Mouse (Mus musculus): ENCODE data around the gene Plekhh3. TPM values are rescaled to one million over a fixed set of nuclear protein-coding genes. Genes with fewer than 3 reads are reported as not detected.

Gene Plekhh3
- not detected for polyA plus RNA-seq (2017; shearing (Covaris generic))

DNA sequence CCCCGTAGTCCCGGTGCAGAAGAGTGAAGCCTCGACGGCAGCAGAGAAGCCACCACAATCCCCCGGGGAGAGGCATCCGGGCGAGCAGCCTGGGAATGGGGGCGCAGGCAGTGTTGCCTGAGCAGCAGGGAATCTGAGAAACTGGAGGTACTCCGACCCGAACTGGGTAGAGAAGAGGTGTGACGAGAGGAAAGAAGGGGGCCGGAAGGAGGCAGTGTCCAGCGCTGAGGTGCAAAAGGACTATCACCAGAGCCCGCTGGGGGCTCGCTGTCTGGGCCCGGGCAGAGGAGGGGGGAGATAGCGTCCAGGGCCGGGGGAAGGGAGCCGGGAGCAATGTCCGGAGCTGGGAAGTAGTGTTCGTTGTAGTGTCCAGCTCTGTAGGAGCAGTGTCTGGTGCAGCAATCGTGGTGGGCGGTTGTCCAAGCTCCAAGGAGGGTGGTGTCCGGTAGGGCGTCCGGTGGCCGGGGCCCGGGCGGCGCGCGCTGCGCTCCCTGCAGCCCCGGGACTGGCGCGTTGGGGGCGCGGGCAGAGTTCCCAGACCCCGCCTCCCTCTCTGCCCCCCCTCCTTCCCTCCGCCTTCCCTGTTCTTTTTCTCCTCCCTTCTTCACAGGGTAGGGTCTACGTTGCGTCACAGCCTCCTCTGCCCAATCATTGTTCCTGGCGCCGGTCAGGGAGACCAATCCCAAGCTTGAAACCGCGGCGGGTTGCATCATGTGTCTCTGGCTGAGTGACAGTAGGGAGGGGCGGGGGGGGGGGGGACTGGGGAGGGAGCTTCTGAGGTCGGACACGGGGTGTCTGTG, at the start of gene Plekhh3:
Gene Plekhh3, minus strand, starts transcription at position 541 of the 800 bp plus-strand sequence.
- ATAC-seq, result peak; percentile 20

DNA sequence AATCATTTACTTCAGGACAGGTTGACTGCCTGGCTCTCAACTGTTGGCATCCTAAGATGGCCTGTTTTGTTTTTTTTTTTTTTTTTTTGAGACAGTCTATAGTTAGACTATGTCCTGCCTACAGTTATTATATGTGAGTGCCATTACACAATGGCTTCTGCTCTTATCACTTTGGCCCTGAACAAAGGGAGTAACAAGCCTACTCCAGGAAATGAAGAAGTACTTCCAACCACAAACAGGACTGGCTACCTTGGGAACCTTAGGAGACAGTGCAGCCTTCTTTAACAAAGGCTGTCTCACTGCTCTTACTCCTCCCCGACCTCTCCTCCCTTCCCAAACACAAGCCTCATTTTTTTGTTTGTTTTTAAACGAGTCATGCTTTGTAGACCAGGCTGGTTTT, 49.7 kb upstream of the Plekhh3 start:
- ATAC-seq, result no peak

DNA sequence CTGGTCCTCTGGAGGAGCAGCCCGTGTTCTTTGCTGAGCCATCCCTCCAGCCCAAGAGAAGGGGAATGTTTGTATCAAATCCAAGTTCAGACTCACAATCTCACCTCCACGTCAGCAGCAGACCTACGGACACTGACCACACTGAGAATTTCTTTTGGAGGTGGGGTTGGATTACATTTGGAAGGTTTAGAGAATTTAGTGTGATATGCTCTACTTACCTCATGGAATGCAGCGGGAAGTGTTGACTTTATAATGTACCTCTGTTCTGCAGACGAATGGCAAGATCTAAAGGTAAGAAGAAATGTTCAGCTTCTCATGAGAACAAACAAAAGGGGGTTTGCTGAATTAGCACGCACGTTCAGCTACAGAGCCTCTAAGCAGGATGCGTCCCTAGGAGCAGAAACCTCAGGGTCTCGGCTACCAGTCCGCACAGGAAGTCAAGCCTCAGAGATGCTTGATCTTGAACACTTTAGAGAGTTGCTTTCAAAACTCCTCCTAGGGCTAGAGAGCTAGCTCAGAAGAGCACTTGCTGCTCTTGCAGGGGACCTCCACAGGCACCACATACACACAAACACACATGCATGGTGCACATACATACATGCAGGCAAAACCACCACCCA, 47.4 kb upstream of the Plekhh3 start:
- no peak for ATAC-seq

DNA sequence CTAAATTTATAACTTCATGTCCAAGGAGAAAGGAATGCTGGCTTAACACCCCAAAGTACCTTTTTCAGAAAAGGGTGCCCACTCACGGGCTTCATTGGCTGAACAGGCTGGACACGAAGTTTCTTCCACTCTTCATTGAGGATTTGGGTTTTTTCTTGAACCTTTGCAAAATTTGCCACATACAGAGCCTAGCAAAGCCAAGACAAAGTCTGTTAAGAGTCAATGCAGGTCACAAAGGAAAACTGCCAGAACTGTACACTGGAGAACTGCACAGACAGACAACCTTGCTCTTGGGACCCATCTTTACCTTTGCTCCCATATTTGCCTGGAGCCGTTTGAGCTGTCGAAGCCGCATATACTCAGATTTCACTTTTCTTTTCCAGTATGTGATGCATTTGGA, 45.8 kb upstream of the Plekhh3 start:
- ATAC-seq, result no peak

DNA sequence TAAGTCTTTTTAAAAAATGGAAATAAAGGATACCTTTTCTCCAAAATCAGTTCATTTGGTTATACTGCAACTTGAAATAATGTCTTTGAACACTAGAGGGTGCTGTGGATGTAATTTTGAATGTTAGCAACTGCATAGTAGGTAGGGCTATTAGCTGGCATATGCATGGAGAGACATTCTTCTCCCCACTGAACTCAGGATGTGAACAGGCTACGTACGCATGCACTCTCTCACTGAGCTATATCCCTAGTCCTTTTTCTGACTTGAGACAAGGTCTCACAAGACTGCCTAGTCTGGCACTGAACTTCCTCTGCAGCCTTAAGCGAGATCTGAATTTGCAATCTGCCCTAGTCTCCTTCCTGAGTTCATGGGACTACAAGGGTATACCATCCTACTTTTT, 40.8 kb upstream of the Plekhh3 start:
- ATAC-seq, result peak; percentile 73

DNA sequence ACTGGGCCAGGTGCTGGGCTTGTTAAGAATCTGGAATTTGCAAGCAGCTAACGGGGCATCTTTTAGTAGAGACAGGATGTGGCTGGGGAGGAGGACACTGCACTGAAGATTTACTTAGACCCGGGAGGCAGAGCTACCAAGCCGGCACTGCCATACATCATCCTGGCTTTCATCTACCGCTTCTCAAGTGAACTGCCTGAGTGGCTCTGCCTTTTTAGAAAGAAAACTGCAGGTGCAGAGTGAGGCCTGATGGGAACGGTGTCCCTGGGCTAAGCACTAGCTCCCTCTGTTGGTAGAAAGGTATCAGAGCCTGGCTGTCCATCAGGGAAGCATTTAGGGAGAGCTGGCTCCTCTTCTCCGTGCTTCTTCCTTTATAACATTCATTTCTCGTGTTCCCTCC, 29.8 kb upstream of the Plekhh3 start:
- ATAC-seq, result no peak

DNA sequence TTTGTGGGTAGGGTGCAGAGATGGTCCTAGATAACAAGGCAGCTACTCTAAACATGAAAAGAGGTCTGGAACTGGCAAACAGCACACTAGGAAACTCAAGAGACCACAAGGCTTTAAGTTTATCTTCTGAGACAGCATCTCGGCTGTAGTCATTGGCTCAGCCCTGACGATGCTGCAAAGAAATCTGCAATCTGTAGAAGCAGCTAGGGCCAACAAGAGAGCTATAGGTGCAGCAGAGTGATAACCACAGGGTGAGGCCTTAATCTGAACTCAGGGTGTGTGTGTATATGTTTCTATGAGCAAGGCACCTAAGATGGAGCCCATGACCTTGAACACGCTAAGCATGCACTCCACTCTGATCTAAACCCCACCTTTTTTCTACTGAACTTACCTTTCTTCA, 28.4 kb upstream of the Plekhh3 start:
- ATAC-seq, result no peak

DNA sequence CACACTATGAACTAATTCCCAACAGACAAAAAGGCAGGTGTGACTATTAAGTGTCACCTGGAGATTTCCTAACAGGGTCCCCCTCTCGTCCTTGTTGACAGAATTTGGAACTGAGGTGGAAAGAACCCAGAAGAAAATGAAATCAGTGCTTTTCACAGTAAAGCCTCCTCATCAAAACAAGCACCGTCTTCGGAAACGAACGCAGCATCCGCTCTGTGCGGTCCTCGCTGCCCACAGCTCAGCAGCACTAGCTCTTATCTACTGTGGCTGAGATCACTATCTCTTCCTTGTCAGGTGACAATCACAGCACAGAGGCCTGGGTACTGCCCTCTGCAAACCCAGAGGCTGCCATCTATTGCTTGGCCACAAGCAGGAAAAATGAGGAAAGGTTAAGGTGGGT, 25.0 kb upstream of the Plekhh3 start:
- no peak for ATAC-seq

DNA sequence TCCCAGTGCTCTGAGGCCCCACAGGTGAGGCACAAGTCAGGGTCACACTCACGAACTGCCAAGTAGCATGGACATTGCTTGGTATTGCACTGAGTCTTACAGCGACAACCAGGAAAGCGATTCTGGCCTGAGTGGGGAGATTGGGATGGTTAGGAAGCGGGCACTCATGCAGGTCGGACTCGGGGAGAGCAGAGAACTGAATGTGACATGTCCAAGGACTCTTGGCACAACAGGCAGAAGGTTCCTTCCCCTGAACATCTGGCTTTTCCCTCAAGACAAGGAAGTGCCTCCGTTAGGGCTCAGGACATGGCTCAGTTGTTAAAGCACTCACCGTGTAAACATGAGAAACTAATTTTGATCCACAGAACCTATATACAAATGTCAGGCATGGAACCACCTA, 24.4 kb upstream of the Plekhh3 start:
- no peak for ATAC-seq

DNA sequence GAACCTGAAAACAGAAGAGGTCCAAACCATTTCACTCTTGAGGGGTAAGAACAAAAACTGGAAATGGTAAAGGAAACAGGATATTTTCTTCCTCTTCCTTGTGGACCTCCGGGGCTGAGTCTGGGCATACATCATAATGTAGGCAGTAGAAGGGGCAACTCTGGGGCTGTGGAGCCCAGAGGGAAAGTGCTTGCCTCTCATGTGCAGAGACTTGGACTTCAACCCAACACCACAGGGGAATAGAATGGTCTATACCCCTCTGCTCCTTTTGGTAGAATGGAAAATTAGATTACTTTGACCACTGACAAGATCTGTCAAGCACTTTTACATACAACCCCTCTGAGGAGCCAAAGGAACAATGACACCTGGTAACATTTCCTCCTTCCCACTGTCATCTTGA, 23.9 kb upstream of the Plekhh3 start:
- ATAC-seq, result no peak

DNA sequence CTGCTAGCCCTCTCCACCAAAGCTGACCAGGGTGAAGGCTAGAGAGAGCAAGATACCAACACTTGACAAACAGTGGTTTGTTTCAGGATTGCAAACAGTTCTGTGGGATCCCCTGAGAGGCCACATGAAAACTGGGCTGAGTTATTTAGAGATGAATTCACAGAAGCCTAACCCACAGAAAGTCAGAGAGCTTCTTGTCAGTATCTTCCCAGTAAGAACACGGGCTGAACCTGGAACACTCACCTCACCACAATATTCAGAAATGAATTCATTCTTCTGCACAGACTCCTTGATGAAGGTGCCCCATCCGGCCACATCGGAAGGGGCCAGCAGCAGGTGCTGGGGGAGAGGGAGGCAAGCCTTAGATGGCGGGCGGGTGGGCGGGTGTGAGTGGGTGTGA, 23.5 kb upstream of the Plekhh3 start:
- ATAC-seq, result no peak

DNA sequence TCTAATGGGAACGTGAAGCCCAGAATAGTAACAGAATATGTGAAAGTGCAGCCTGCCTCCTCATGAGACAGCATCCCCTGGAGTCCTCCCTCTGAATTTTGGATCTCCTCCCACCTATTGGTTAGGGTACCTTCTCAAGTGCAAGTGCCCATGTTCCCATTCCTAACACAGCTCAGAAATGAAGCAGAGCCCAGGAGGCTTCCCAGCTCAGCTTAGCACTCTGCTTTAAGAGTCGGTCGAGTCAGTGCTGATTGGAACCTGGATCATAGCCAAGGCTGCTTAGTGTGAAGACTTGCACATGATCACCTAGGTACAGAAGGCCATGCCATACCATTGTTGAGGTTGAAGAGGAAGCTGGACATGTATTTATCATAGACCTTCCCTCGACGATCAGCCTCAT, 23.0 kb upstream of the Plekhh3 start:
- ATAC-seq, result no peak

DNA sequence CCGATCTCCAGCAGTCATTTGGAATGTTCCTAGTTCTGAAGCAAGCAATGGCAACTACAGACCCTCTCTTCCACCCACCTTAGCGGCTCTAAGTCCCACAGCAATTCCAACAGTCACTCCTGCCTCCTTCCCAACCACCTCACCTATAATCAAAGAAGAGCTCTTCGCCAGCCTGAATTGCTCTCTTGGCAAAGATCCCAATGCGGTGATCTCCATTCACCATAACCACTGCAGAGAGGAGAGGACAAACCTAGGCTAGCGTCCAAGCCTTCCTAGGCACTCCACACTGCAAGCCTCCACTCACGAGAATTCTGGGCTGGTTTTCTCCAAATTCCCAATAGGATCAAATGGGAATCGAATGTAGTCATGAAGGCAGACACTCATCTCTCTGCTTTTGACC, 21.9 kb upstream of the Plekhh3 start:
- no peak for ATAC-seq

DNA sequence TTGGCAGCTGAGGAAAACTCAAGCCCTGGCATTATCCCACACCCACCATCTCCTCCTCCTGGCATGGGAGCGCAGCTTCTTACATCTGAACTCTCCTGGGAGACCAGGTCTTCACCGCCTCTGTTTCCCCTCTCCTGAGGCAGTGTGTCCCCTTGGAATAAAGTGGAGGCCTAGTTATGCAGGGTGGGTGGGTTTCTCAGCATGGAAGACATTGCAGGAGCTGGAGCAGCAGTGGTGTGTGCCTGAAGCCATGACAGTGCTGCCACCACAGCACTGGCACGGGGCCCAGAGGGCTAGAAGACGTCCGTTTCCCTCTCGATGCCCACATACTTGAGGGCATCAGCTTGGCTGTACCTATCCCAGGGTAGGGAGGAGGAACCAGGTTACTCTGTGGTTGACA, 21.5 kb upstream of the Plekhh3 start:
- ATAC-seq, result no peak

DNA sequence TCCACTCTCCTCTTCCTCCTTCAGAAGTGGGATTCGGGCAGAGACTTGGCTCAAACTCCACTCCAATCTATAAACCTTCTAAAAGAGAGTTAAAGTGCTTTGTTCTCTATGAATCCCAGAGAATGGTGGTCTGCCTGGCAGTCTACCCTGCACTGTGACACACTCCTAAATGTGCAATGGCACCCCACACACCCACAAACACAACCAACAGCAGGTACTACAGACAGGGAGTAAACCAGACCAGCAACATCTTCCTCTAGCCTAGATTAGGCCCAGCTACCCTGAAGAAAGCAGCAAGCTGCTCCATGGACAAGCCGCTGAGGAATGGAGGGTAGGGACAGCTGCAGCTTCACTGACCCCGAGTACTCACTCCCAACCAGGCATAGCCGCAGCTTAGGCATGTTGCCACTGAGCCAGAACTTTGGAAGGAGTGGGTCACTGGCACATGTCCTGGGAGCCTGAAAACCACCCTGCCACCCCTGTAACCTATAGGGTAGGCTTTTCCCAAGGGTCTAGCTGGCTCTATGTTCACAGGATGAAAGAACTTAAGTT, 20.8 kb upstream of the Plekhh3 start:
- no peak for ATAC-seq

DNA sequence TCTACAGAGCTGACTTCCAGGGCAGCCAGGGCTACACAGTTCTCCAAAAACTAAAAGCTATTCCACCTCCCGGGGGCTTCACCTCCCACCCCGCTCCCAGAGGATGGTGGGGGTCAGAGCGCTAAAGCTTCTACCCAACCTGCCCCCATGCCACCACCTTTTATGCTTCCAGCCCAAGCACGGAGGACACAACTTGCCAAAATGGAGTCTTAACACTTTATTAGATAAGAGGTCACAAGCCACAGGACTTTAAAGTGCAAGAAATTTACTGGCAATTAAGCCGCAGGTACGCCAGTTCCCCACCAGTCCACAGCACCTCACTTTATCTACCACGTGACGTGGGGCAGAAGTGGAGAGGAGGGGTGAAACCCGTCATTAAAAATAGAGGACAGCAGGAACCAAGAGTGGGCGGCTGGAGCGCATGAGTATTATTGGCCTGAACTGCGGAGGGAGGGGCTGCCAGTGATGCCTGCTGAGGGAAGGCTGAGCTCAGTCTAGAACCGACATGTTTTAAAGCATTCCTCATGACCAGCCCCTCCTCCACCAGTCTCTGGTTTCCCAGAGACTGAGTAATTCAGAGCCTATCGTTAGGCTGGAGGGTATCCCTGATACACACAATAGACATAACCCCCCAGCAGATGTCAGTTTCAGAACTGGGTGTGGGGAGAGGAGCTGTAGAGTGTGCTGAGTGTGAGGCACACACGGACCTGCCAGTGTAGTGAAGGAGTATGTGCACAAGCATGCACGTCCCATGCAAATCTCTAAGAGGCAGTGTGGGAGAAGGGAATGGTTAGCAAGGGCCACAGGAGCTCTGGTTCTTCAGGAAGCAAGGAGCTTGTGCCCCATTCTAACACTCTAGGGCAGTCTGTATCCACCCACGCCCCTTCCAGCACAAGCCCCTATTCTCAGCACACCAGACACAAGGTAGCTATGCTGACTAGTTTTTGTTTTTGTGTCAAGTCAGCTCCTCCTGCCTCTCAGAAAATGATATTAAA, 20.1 kb upstream of the Plekhh3 start:
- ATAC-seq, result no peak

DNA sequence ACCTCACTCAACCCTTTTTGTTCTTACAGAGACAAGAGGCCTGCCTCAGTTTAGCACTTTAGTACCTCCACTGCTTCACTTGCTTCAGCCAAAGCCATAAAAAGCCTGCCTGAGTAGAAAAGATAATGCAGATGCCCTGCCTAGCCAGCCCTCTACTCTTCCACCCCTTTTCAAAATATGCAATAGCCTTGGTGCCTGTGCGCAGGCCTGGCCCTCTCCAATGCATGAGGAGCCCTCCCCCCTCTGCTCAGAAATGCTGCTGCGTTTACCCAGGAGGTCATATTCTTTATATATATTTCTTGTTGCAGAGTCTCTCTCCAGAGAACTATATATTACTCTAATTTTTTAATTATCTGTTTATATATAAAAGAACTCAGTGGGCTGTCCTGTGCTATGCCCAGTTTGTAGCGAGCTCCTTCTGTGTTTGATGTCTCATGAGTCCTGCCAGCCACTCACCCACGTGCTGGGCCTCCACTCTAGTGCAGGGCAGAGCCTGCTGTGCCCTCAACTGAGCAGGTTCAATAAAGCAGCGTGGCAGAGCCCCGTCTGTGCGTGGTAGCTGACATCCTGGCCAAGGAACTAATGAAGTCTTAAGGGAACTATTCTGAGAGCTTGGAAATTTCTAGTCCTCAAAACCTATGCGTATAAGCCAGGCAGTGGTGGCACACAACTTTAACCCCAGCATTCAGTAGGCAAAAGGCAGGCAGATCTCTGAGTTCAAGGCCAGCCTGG, 19.2 kb upstream of the Plekhh3 start:
- ATAC-seq, result no peak

DNA sequence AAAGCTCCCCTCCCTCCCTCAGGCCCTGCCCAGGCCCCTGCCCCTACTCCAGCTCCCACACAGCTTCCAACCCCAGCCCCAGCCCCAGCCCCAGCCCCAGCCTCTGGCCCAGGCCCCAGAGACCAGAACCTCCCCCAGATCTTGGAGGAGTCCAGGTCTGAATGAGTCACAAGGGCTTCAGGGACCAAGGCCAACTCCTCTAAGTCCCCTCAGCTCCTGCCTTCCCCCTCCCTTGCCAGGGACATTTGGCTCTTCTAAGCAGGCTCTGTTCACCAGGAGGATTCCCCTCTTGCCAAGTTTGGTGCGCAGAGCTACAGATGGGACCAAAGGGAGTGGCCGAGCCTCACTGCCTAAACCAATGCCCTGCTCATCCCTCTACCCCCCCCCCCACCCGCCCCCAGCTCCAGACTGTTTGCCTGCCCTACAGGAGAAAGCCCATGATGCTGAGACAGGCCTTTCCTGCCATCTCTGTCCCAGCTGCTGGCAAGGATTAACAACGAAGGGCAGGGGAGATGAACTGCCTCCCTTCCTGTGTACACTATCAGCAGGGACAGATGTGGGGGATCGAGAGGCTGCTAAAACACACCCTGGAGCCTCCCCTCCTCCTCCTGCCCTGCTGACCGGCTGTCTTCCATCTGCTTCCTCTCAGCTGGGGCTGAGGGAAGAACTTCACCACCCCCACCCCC, 18.5 kb upstream of the Plekhh3 start:
- no peak for ATAC-seq

DNA sequence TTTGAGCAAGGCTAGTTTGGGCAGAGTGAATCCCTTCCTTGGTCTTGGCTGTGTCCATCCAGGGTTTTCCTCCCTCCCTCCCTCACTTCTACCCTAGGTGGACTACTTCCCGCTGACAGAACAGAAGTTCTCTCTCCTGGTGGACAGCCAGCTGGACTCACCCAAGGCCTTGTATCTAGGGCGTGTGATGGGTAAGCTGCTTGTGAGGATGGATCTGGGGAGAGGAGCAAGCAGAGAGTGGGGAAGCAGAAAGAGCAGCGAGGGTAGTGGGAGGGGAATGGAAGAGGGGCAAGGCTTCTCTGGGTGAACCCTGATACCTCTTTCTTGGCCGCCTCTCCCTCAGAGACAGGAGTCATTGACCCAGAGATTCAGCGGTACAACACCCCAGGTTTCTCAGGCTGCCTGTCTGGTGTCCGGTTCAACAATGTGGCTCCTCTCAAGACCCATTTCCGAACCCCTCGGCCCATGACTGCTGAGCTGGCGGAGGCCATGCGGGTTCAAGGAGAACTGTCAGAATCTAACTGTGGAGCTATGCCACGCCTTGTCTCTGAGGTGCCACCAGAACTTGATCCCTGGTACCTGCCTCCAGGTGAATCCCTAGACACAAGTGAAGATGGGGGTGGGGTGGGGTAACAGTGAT, 17.1 kb upstream of the Plekhh3 start:
- ATAC-seq, result no peak

DNA sequence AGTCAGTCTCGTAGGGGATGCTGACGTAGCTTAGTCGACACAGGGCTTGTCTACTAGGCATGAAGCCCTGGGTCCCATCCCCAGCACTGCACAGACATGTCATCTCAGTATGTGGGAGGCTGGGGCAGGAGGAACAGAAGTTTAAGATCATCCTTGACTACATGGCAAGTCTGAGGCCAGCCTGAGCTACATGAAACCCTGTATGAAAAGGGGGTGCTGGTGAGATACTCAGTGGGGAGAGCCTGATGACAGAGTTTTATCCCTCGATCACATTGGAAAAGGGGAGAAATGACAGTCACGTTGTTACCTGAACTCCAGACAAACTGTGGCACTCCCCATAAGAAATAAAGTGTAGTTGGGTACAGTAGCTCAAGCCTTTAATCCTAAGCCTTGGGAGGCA, 16.4 kb upstream of the Plekhh3 start:
- no peak for ATAC-seq

Data from inflammation-experienced regulatory T-cells, adult 6 months (primary cell).